Mouse (Mus musculus) midbrain, embryonic 10.5 days (tissue): Measurements from ENCODE around the gene Ppp2r1b. TPM values are rescaled to one million over a fixed set of nuclear protein-coding genes. Genes with fewer than 3 reads are reported as not detected.

Source experiments
- DNase-seq: peaks from one replicate; pipeline ENCODE4 v3.0.0-alpha.2; 2017; ENCODE audit warnings: low spot score
- H3K27ac ChIP-seq: fragments of 300-500 bp; sonication (generic); replicated peaks from 2 replicates; pipeline ENCODE4 v1.5.1; 2016; ENCODE audit warnings: mild to moderate bottlenecking
- H3K27me3 ChIP-seq: fragments of 300-500 bp; sonication (generic); 2 replicates; pipeline ENCODE4 v1.6.1; 2016; ENCODE audit warnings: low read depth, mild to moderate bottlenecking; ENCODE audit not compliant: poor library complexity, severe bottlenecking
- H3K36me3 ChIP-seq: fragments of 300-500 bp; sonication (generic); 2 replicates; pipeline ENCODE4 v1.6.1; 2016; ENCODE audit warnings: mild to moderate bottlenecking, moderate library complexity
- H3K4me1 ChIP-seq: fragments of 300-500 bp; sonication (generic); 2 replicates; pipeline ENCODE4 v1.6.1; 2016
- H3K4me3 ChIP-seq: fragments of 300-500 bp; sonication (generic); 2 replicates; pipeline ENCODE4 v1.5.1; 2016; ENCODE audit warnings: mild to moderate bottlenecking, moderate library complexity
- H3K9me3 ChIP-seq: fragments of 300-500 bp; sonication (generic); replicated peaks from 2 replicates; pipeline ENCODE4 v1.6.1; 2016; ENCODE audit warnings: mild to moderate bottlenecking
- WGBS: fragments of 180-500 bp; shearing (Covaris S2); methylation state at CpG from one replicate; pipeline ENCODE4 v1.1.7; 2016; 5-methylcytosine and 5-hydroxymethylcytosine counted together
- polyA plus RNA-seq: library from polyadenylated mRNA; unstranded; fragments of >200 nt; fragmentation: Nextera tagmentation; extraction: Ambion mirVana; gene quantifications from 2 replicates; pipeline ENCODE4 v1.2.1, GENCODE M21; 2016

The Ppp2r1b gene
- polyA plus RNA-seq, 1 experiment from 2014 or later: 160 TPM

- DNase-seq: no peak
- Histone ChIP-seq H3K36me3 (peaks cover 80% of the 10 kb centered on the region), H3K4me3 (no peak overlapping the region), H3K27ac (no peak overlapping the region), H3K4me1 (peaks cover 12% of the 10 kb centered on the region), H3K9me3 (no peaks in the 10 kb centered on the region), H3K27me3 (no peaks in the 10 kb centered on the region)
- 95% methylated on average over 2 of the region's 2 CpGs for WGBS
Observed at GRCm38 (mm10) chr9:50882183-50882582, 37.1 kb downstream of the Ppp2r1b start.

DNA sequence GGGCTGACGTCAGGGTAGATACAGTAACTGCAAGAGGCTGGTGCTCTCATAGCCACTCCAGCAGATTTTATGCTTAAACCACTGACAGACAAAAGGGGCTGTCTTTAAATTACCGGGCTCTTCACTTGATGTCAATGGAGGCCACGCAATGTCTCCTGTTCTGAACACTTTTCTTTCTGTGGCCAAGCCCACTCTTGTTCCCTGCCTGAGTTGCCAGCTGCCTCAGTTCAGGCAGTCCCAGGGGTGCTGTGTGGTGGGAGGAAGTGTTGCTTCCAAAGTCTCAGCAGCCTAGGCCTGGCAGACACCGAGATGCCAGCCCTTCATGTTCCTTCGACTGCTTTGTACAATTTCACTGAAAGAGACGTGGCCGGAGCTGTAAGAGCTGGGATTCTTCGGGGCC is 39.0 kb downstream of the Ppp2r1b start:
- no peak for DNase-seq
- Histone ChIP-seq H3K27me3 (no peaks in the 10 kb centered on the region), H3K36me3 (peaks cover 68% of the 10 kb centered on the region), H3K4me1 (peaks cover 31% of the 10 kb centered on the region), H3K4me3 (no peak overlapping the region), H3K9me3 (no peaks in the 10 kb centered on the region), H3K27ac (no peak overlapping the region)
- WGBS: 90% methylated on average over 8 of the region's 8 CpGs

- Histone ChIP-seq H3K9me3 (no peaks in the 10 kb centered on the region), H3K27me3 (no peaks in the 10 kb centered on the region), H3K4me3 (no peak overlapping the region), H3K36me3 (peaks cover 61% of the 10 kb centered on the region), H3K27ac (no peak overlapping the region), H3K4me1 (peaks cover 35% of the 10 kb centered on the region)
- WGBS: 85% methylated on average over 10 of the region's 10 CpGs
- no peak for DNase-seq
Observed at GRCm38 (mm10) chr9:50884741-50885599, 39.9 kb downstream of the Ppp2r1b start.

- no peaks in the 10 kb centered on the region for H3K9me3 ChIP-seq
- peaks cover 35% of the 10 kb centered on the region for H3K4me1 ChIP-seq
- H3K27me3 ChIP-seq: no peaks in the 10 kb centered on the region
- 71% methylated on average over 1 of the region's 1 CpGs for WGBS
- no peak overlapping the region for H3K4me3 ChIP-seq
- peaks cover 55% of the 10 kb centered on the region for H3K36me3 ChIP-seq
- H3K27ac ChIP-seq: no peak overlapping the region
- no peak for DNase-seq
Observed at GRCm38 (mm10) chr9:50885600-50885987, 40.5 kb downstream of the Ppp2r1b start.

- H3K36me3 ChIP-seq: peaks cover 48% of the 10 kb centered on the region
- WGBS: 89% methylated on average over 1 of the region's 1 CpGs
Observed at GRCm38 (mm10) chr9:50886870-50887269, 41.8 kb downstream of the Ppp2r1b start.

GRCm38 (mm10) chr9:50887351-50887750 is 42.2 kb downstream of the Ppp2r1b start:
- Histone ChIP-seq H3K36me3 (peaks cover 45% of the 10 kb centered on the region), H3K27me3 (no peaks in the 10 kb centered on the region), H3K4me1 (peaks cover 38% of the 10 kb centered on the region), H3K4me3 (no peak overlapping the region), H3K27ac (peak overlapping the region; percentile 61), H3K9me3 (no peaks in the 10 kb centered on the region)
- DNase-seq: peak; percentile 24
- 27% methylated on average over 4 of the region's 4 CpGs for WGBS

More at GRCm38 (mm10) chr9:50886870-50887269, 41.8 kb downstream of the Ppp2r1b start:
- no peak overlapping the region for H3K4me3 ChIP-seq
- no peaks in the 10 kb centered on the region for H3K9me3 ChIP-seq
- H3K4me1 ChIP-seq: peaks cover 38% of the 10 kb centered on the region
- H3K27ac ChIP-seq: peak overlapping the region; percentile 61
- DNase-seq: no peak
- no peaks in the 10 kb centered on the region for H3K27me3 ChIP-seq

GRCm38 (mm10) chr9:50889211-50889610 is 44.1 kb downstream of the Ppp2r1b start:
- no peak for DNase-seq
- H3K4me1 ChIP-seq: peaks cover 38% of the 10 kb centered on the region
- H3K27me3 ChIP-seq: no peaks in the 10 kb centered on the region
- no peak overlapping the region for H3K27ac ChIP-seq
- WGBS: 79% methylated on average over 6 of the region's 6 CpGs
- no peak overlapping the region for H3K4me3 ChIP-seq
- H3K9me3 ChIP-seq: no peaks in the 10 kb centered on the region
- H3K36me3 ChIP-seq: peaks cover 40% of the 10 kb centered on the region

GRCm38 (mm10) chr9:50889964-50890363 is 44.9 kb downstream of the Ppp2r1b start:
- Histone ChIP-seq H3K36me3 (peaks cover 40% of the 10 kb centered on the region), H3K4me1 (peaks cover 38% of the 10 kb centered on the region), H3K4me3 (no peak overlapping the region), H3K9me3 (no peaks in the 10 kb centered on the region), H3K27ac (no peak overlapping the region), H3K27me3 (no peaks in the 10 kb centered on the region)
- DNase-seq: no peak
- 84% methylated on average over 4 of the region's 4 CpGs for WGBS

- H3K9me3 ChIP-seq: no peaks in the 10 kb centered on the region
Observed at GRCm38 (mm10) chr9:50890494-50891090, 45.5 kb downstream of the Ppp2r1b start.

GRCm38 (mm10) chr9:50893665-50894064 is 48.6 kb downstream of the Ppp2r1b start:
- DNase-seq: no peak
- 93% methylated on average over 4 of the region's 4 CpGs for WGBS
- Histone ChIP-seq H3K36me3 (peaks cover 67% of the 10 kb centered on the region), H3K9me3 (no peaks in the 10 kb centered on the region), H3K4me3 (no peak overlapping the region), H3K27ac (no peak overlapping the region), H3K27me3 (no peaks in the 10 kb centered on the region), H3K4me1 (peaks cover 11% of the 10 kb centered on the region)

More at GRCm38 (mm10) chr9:50890494-50891090, 45.5 kb downstream of the Ppp2r1b start:
- Histone ChIP-seq H3K27ac (no peak overlapping the region), H3K27me3 (no peaks in the 10 kb centered on the region), H3K36me3 (peaks cover 43% of the 10 kb centered on the region), H3K4me1 (peaks cover 36% of the 10 kb centered on the region), H3K4me3 (no peak overlapping the region)
- WGBS: 78% methylated on average over 3 of the region's 3 CpGs
- DNase-seq: no peak

DNA sequence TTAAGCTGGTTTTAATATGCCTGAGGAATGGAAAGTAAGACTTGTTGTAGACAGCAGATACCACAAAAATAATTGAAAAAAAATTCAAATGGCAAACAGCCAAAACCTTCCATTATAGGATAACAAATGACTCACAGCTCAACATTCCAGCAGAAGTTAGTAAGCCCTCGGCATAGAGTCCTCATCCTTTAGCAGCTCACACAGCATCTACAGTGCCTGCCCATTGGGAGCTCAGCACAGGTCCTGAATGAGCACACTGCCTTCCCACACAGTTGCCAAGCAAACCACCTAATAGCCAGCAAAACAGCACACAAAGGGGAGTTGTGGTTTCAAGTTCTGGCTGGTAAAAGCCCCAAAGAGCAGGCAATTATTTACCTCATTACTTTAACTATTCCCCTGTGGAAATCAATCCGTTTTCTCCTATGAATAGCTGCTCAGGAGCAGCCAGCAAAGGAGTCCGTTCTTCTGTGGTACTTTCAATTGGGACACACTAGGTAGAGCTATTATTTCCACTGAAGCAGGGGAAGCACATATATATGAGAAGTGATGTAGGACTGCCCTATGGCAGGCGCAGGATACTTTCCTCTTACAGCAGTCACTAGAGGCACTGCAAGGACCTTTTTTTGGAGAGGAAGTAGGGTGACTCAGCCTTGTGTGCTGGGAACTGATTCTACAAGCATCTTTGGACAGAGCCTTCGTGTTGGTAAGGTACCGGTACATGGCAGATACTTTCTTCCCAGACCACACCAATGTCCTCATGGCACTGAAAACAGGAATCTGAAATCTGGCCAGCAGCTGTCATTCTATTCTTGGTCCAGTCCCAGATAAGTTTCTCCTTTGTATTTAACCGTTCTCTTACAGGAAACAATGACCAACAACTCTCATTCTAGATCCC is 55.2 kb downstream of the Ppp2r1b start:
- no peak overlapping the region for H3K4me3 ChIP-seq
- H3K9me3 ChIP-seq: no peaks in the 10 kb centered on the region
- WGBS: 87% methylated on average over 7 of the region's 7 CpGs

GRCm38 (mm10) chr9:50904196-50904847 is 59.2 kb downstream of the Ppp2r1b start:
- no peaks in the 10 kb centered on the region for H3K9me3 ChIP-seq
- H3K27ac ChIP-seq: no peak overlapping the region
- no peaks in the 10 kb centered on the region for H3K4me1 ChIP-seq
- no peak overlapping the region for H3K4me3 ChIP-seq
- no peak for DNase-seq
- no peaks in the 10 kb centered on the region for H3K27me3 ChIP-seq
- WGBS: 78% methylated on average over 6 of the region's 6 CpGs
- H3K36me3 ChIP-seq: peaks cover 10% of the 10 kb centered on the region

More for the DNA sequence above, 55.2 kb downstream of the Ppp2r1b start:
- peaks cover 38% of the 10 kb centered on the region for H3K36me3 ChIP-seq
- no peak for DNase-seq
- no peaks in the 10 kb centered on the region for H3K27me3 ChIP-seq
- no peak overlapping the region for H3K27ac ChIP-seq
- no peaks in the 10 kb centered on the region for H3K4me1 ChIP-seq
